Mouse (Mus musculus) lung, postnatal 0 days (tissue): Measurements from ENCODE around the gene Hexim1.

ENCODE experiments used
- CTCF ChIP-seq: IDR thresholded peaks from 2 replicates; pipeline ENCODE4 v1.5.1; 2016; ENCODE audit warnings: antibody characterized with exemption, mild to moderate bottlenecking
- EP300 ChIP-seq: IDR thresholded peaks from 2 replicates; pipeline ENCODE4 v1.6.1; 2016; ENCODE audit warnings: antibody characterized with exemption, mild to moderate bottlenecking, control low read depth

- TF ChIP-seq CTCF (no peak), EP300 (0 out of 2 replicates have a peak, but pooled peaks have one; percentile 6)
These were observed 25.3 kb downstream of the Hexim1 start for GRCm38 (mm10) chr11:103141101-103141943.
